15 mouse cellular contexts compared by ENCODE assay signal in the genomic region with DNA sequence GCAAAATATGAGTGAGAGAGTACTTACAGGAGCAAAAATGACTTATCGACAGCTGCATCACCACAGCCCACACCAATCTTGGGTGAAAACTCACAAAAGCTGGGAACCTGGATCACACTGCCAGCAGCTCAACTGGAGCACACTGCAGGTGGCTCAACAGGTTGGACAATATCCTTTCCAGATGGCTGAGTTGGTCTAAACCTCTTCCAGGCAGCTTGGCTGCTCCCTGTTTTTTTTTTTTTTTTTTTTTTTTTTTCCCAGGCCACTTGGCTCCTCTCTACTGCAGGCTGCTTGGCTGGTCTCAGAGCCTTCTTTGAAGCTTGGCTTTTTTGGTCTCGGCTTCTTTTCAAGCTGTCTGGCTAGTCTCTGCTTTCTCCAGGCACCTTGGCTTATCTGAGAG. TPM values are rescaled to one million over a fixed set of nuclear protein-coding genes. Genes with fewer than 3 reads are reported as not detected.
DNase-seq lines count a peak whose midpoint lies in the region.
"Had no signal": no experiment of that assay in that cellular context is flagged by ENCODE, and none has a peak within 500 bp of the region (broad histone marks: within the 10 kb centered on the region; RNA-seq: fewer than 3 reads in every experiment).

No protein-coding gene starts in this region.

- peak; percentile 42 for DNase-seq in cerebellum, adult 11-12 months
- no peak for DNase-seq in cerebellum, postnatal 4 days (ENCODE audit: low spot score in 2 of 2)
- peak; percentile 57 for DNase-seq in brain, adult 2 months (ENCODE audit: low read depth, low spot score)
- peak; percentile 50 for DNase-seq in cerebellum, adult 9-11 months
- peak; percentile 4 to 11 for DNase-seq in cerebellum, postnatal 36 days
- no peak for DNase-seq in adrenal gland, postnatal 10 days
- no peak for DNase-seq in adrenal gland, postnatal 25 days
- DNase-seq: adrenal gland, adult 2 months; adrenal gland, postnatal 36 days; B cell, adult 2 months; forebrain, postnatal 0 days; gastrocnemius, adult 2 months; gastrocnemius, postnatal 14 days; heart, adult 18-20 months; kidney, adult 2 months had no signal

RNA-seq across cellular contexts. Expression of gene Atrx, which starts 24.8 kb away (rescaled TPM):
- 100 to 1,000 TPM in 1 of 2 experiments, 10 to 100 TPM in 1; 80.8 to 129 TPM for total RNA-seq in adrenal gland, postnatal 10 days (2021)
- 146 and 148 TPM in 2 replicates for total RNA-seq in adrenal gland, postnatal 25 days (2021)

RNA-seq across cellular contexts. Expression of gene Magt1, which starts 57.7 kb away (rescaled TPM):
- 10 to 100 TPM; 55.0 to 59.2 TPM for total RNA-seq in adrenal gland, postnatal 10 days (2021)
- 43.5 and 50.5 TPM in 2 replicates for total RNA-seq in adrenal gland, postnatal 25 days (2021)

Comparison
In these comparisons a context has a peak if more than half of its experiments do, and no peak if none do; other contexts are left out.
1. DNase-seq: peak in cerebellum, adult 11-12 months (single experiment), brain, adult 2 months (single experiment), cerebellum, adult 9-11 months (single experiment) and cerebellum, postnatal 36 days (2 of 2); none in cerebellum, postnatal 4 days (0 of 2), adrenal gland, postnatal 10 days (single experiment) and adrenal gland, postnatal 25 days (single experiment).